Mouse (Mus musculus) hindbrain, embryonic 14.5 days (tissue): ENCODE measurements at regions not wholly inside any gene's neighbourhood (a gene's known extent, or its start where the extent isn't known, plus 50 kb on each side); places are given as distances from the start of the nearest gene placed in this dataset.

Source experiments
- ATAC-seq: fragments of 200-750 bp; cut with Nextera tagmentation; 2 replicates; pipeline ENCODE4 v1.8.0; 2017; ENCODE audit warnings: moderate number of reproducible peaks, mild to moderate bottlenecking, moderate TSS enrichment, moderate library complexity; ENCODE audit not compliant: low FRiP score
- DNase-seq: peaks from one replicate; pipeline ENCODE4 v3.0.0-alpha.2; 2015; ENCODE audit warnings: low spot score
- H3K27ac ChIP-seq: fragments of 300-500 bp; sonication (generic); 2 replicates; pipeline ENCODE4 v1.5.1; 2014; ENCODE audit warnings: mild to moderate bottlenecking, moderate library complexity
- H3K27me3 ChIP-seq: fragments of 300-500 bp; sonication (generic); 2 replicates; pipeline ENCODE4 v1.6.1; 2014; ENCODE audit warnings: mild to moderate bottlenecking, low read length, mixed read lengths; ENCODE audit not compliant: control insufficient read depth, insufficient read depth
- H3K36me3 ChIP-seq: fragments of 300-500 bp; sonication (generic); replicated peaks from 2 replicates; pipeline ENCODE4 v1.6.1; 2014; ENCODE audit not compliant: control insufficient read depth, insufficient read depth
- H3K4me1 ChIP-seq: fragments of 300-500 bp; sonication (generic); replicated peaks from 2 replicates; pipeline ENCODE4 v1.6.1; 2014; ENCODE audit warnings: antibody characterized with exemption, low read length, mixed read lengths; ENCODE audit not compliant: control insufficient read depth, insufficient read depth
- H3K4me2 ChIP-seq: fragments of 300-500 bp; sonication (generic); replicated peaks from 2 replicates; pipeline ENCODE4 v1.6.1; 2014; ENCODE audit warnings: mild to moderate bottlenecking, moderate library complexity
- H3K4me3 ChIP-seq: fragments of 300-500 bp; sonication (generic); replicated peaks from 2 replicates; pipeline ENCODE4 v1.5.1; 2014; ENCODE audit warnings: mild to moderate bottlenecking, low read length
- H3K9ac ChIP-seq: fragments of 300-500 bp; sonication (generic); 2 replicates; pipeline ENCODE4 v1.6.1; 2014
- H3K9me3 ChIP-seq: fragments of 300-500 bp; sonication (generic); 2 replicates; pipeline ENCODE4 v1.6.1; 2016; ENCODE audit warnings: low read length; ENCODE audit not compliant: control insufficient read depth
- WGBS: fragments of 180-500 bp; shearing (Covaris S2); extraction: QIAGEN DNeasy Blood & Tissue Kit; methylation state at CpG from one replicate; pipeline ENCODE4 v1.1.7; 2014; 5-methylcytosine and 5-hydroxymethylcytosine counted together

DNA sequence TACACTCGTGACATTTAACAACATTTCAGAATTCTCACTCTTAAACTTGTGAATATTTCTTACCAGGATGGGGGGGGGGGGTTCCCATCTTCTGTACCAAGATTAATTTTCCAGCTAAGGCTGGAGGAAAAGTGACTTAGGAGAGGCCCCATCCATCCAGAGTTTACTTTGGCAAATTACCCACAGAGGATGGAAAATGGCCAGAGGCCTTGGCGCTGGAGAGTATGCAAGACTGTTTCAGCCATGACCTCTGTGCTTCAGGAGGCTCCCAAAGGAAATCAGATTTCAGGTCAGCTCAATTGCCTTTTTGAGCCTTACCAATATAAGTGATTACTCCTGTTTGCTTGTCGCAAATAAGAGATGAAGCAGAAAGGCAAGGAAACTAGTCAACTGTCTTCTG is 143.4 kb upstream of the F930015N05Rik start:
- H3K4me2 ChIP-seq: no peak overlapping the region
- H3K27me3 ChIP-seq: no peaks in the 10 kb centered on the region
- H3K36me3 ChIP-seq: no peaks in the 10 kb centered on the region
- no peaks in the 10 kb centered on the region for H3K9me3 ChIP-seq
- no peak overlapping the region for H3K27ac ChIP-seq
- 78% methylated on average over 3 of the region's 3 CpGs for WGBS
- H3K9ac ChIP-seq: no peak overlapping the region
- DNase-seq (no peak), ATAC-seq (no peak)
- H3K4me3 ChIP-seq: no peak overlapping the region
- H3K4me1 ChIP-seq: no peaks in the 10 kb centered on the region

DNA sequence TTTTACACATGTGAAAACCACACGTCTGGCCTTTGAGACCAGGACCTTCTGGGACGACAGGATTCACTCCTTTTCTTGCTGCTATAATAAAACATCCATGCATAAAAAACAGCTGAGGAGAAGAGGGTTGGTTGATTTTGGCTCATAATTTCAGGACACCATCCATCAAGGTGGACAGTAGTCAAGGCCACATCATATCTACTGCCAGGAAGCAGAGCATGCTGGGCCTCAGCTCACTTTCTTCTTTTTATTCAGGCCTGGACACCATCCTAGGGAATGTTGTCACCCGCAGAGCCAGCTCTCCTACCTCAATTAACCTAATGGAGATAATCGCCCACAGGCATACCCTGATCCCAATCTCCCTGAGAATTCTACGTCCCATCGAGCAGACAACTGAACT is 149.6 kb upstream of the F930015N05Rik start:
- no peak overlapping the region for H3K27ac ChIP-seq
- no peak overlapping the region for H3K4me3 ChIP-seq
- H3K4me1 ChIP-seq: peaks cover 9% of the 10 kb centered on the region; the same call in 1 of the 2 replicates
- 85% methylated on average over 6 of the region's 6 CpGs for WGBS
- H3K36me3 ChIP-seq: no peaks in the 10 kb centered on the region
- H3K4me2 ChIP-seq: no peak overlapping the region
- H3K9me3 ChIP-seq: no peaks in the 10 kb centered on the region
- no peak for ATAC-seq
- H3K27me3 ChIP-seq: no peaks in the 10 kb centered on the region
- no peak for DNase-seq
- no peak overlapping the region for H3K9ac ChIP-seq

DNA sequence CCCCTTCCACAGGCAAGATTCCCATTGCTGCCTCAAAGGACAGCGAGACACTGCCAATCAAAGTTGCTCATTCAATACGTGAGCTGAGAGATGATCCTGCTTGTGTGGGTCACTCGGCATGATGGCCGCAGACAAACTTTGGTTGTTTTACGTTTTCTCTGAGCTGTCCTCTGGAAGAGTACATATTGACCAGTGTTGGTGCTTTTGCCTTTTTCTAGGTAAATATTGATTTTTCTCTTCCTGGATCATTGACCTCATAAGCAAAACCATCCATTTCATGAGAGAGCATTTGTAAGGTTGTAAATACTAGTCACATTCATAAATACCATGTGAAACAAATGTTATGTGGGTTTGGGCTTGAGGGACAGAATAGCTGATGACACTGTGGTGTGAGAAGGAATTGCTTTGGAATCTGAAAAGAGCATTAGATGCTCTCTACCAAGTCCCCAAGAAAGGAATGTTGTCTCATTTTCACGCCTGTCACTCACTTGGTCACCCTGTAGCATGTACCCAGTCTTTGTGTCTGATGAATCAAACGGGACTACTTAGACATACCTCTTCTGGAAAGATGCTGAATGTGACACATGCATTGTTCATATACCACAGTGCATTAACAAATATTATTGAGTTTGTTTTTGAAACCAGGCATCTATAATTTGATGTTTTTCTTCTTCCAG is 150.7 kb upstream of the F930015N05Rik start:
- ATAC-seq: no peak
- WGBS: 44% methylated on average over 7 of the region's 7 CpGs

DNA sequence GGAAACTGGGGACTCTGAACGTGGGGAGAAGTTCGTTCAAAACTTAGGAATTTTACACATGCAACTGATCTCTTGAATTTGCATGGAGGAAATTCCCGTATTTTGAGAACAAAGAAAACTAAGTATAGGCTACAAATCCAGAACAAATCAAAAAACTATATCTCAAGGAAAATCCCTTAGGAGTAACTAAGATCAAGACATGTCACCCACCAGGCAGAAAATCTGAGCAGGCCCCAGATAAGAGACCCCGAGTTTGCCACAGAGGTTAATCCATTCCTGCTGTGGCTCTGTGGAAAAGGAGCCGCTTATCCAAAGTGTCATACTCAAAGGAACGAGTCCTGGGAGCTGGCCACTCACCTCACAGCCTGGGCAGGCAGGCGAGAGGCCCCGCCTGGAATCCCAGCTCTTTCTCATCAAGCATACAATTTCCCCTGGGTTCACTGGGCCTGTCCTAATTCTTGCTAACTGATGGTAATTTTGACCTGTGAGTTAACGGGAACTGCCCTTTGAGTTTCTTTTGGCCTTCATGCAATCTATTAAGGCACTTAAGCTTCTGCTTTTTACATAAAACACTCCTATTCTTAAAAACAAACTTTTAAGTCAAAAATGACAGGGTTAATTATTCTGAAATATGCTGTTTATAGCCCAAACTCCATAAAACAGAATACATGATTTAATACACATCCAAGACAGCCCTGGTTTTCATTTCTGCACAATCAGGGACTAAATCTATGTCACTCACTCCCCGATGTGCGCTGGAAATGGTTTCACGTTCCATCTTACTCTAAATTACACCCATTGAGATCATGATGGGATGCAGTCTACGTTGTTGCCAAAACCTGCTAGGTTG is 151.5 kb upstream of the F930015N05Rik start:
- Histone ChIP-seq H3K4me1 (peaks cover 9% of the 10 kb centered on the region; the same call in 1 of the 2 replicates), H3K9ac (no peak overlapping the region), H3K4me3 (no peak overlapping the region), H3K27ac (no peak overlapping the region), H3K4me2 (no peak overlapping the region), H3K27me3 (no peaks in the 10 kb centered on the region), H3K9me3 (no peaks in the 10 kb centered on the region), H3K36me3 (no peaks in the 10 kb centered on the region)
- ATAC-seq (no peak), DNase-seq (no peak)
- 31% methylated on average over 13 of the region's 13 CpGs for WGBS

More for the DNA sequence above, 150.7 kb upstream of the F930015N05Rik start:
- Histone ChIP-seq H3K27me3 (no peaks in the 10 kb centered on the region), H3K9me3 (no peaks in the 10 kb centered on the region), H3K36me3 (no peaks in the 10 kb centered on the region), H3K4me1 (peaks cover 9% of the 10 kb centered on the region; the same call in 1 of the 2 replicates), H3K4me2 (no peak overlapping the region), H3K4me3 (no peak overlapping the region), H3K27ac (no peak overlapping the region), H3K9ac (no peak overlapping the region)
- no peak for DNase-seq

DNA sequence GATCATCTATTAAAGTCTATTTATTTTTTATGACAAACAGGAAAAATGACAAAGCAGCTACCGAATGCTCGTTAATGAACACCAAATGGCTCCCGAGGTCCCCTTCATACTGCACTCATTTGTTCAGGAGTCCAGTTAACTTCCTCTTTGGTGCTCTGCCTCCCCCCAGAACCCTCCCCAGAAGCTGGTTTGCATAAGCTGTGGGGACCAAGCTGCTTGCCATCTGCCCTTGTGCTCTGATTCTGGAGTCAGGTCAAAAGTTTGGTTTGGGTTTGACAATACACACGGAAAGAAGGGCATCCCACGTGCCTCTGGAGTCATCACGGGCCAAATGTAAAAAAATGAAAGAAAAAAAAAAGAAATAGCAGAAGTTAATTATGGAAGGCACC is 152.1 kb upstream of the F930015N05Rik start:
- Histone ChIP-seq H3K4me2 (no peak overlapping the region), H3K4me1 (peaks cover 9% of the 10 kb centered on the region; the same call in 1 of the 2 replicates), H3K9me3 (no peaks in the 10 kb centered on the region), H3K27me3 (no peaks in the 10 kb centered on the region), H3K27ac (no peak overlapping the region), H3K4me3 (no peak overlapping the region), H3K36me3 (no peaks in the 10 kb centered on the region), H3K9ac (no peak overlapping the region)
- ATAC-seq (no peak), DNase-seq (no peak)
- 51% methylated on average over 6 of the region's 6 CpGs for WGBS

DNA sequence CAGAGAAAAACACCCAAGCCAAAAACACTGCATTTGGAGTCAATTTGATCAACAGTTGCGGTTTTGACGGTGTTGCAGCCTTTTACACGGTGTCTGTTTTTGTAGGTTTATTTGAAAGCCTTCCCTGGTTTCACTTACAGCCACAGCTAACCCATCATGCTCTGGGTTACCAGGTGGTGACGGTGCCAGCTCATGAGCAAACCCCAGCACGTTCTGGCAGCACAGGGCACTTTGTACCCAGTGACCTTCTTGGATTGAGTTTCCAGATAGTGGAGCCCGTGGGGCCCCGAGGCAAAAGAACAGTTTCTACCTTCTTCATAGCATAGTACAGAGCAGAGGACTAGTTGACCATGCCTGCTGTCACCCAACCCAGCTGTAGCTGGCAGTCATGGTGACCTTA is 152.6 kb upstream of the F930015N05Rik start:
- no peaks in the 10 kb centered on the region for H3K27me3 ChIP-seq
- H3K4me2 ChIP-seq: no peak overlapping the region
- no peak overlapping the region for H3K9ac ChIP-seq
- no peak for DNase-seq
- no peak for ATAC-seq
- no peaks in the 10 kb centered on the region for H3K36me3 ChIP-seq
- WGBS: 84% methylated on average over 7 of the region's 7 CpGs
- no peak overlapping the region for H3K4me3 ChIP-seq
- H3K4me1 ChIP-seq: peaks cover 9% of the 10 kb centered on the region; the same call in 1 of the 2 replicates
- H3K9me3 ChIP-seq: no peaks in the 10 kb centered on the region
- no peak overlapping the region for H3K27ac ChIP-seq

DNA sequence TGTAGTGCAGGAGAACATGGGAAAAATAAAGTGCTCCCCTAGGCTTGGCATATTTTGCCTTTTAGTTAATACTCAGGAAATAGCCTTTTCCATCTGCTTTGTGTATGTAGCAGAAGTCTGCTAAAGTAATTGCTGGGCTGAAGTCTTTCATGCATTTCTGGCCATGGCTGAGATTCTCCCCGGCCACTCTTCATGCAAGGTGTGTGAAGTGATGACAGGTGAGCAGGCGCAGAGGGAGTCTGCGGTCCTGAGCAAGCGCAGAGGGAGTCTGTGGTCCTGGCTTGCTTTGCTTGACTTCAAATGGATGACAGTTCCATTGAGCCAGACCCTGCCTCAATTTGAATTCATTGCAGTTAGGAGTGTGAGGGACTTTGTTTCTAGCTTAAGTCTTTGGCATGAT is 153.6 kb upstream of the F930015N05Rik start:
- 91% methylated on average over 4 of the region's 4 CpGs for WGBS

DNA sequence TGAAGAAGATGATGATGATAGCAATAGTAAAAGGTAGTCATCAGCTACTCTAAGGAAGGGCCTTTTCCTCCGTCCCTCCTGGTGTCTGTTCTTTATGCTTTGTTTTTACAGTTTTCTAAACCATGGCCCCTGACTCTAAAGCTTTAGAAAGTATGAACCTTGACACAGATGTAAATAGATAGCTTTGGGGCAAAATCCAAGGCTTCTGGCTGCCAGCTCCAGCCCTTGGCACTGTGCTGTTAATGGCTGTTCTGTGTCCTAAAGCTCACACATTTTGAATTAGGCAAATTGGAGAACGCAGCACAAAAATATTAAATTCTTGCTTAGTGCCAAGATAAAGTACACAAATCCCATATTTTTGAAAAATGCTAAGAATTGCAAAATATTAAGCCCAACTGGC is 155.8 kb upstream of the F930015N05Rik start:
- H3K27me3 ChIP-seq: no peaks in the 10 kb centered on the region
- WGBS: 88% methylated on average over 2 of the region's 2 CpGs
- H3K4me1 ChIP-seq: peaks cover 9% of the 10 kb centered on the region; the same call in 1 of the 2 replicates
- H3K9ac ChIP-seq: no peak overlapping the region
- no peak for DNase-seq
- no peak overlapping the region for H3K4me3 ChIP-seq
- H3K4me2 ChIP-seq: no peak overlapping the region
- ATAC-seq: no peak
- H3K36me3 ChIP-seq: no peaks in the 10 kb centered on the region
- H3K27ac ChIP-seq: no peak overlapping the region
- no peaks in the 10 kb centered on the region for H3K9me3 ChIP-seq

More for the DNA sequence above, 153.6 kb upstream of the F930015N05Rik start:
- no peak for DNase-seq
- H3K9ac ChIP-seq: no peak overlapping the region
- no peak overlapping the region for H3K4me2 ChIP-seq
- H3K9me3 ChIP-seq: no peaks in the 10 kb centered on the region
- no peak overlapping the region for H3K27ac ChIP-seq
- ATAC-seq: no peak
- H3K4me3 ChIP-seq: no peak overlapping the region
- peaks cover 9% of the 10 kb centered on the region; the same call in 1 of the 2 replicates for H3K4me1 ChIP-seq
- no peaks in the 10 kb centered on the region for H3K27me3 ChIP-seq
- H3K36me3 ChIP-seq: no peaks in the 10 kb centered on the region

DNA sequence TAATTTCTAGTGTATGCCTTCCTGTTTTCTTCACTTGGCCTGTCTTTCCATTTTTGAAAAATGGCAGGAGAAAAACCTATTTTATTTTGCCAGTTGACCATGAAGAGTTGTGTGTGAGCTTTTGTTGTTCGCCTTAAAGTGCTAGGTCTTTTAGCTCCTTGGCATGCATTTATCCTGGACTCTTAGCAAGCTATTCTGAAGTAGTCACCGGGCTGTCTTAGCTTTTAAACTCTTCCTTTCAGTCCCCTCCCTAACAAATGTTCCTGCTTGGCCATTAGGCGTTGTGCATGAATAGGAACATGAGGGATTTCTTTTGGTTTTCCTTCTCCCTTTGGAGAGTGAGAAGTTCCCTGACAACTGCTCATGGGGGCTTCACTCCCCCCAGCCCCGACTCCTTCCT is 160.9 kb upstream of the F930015N05Rik start:
- Histone ChIP-seq H3K27ac (no peak overlapping the region), H3K9ac (no peak overlapping the region), H3K36me3 (no peaks in the 10 kb centered on the region), H3K27me3 (no peaks in the 10 kb centered on the region), H3K9me3 (peaks cover 4% of the 10 kb centered on the region; the same call in 1 of the 2 replicates), H3K4me3 (no peak overlapping the region), H3K4me1 (no peaks in the 10 kb centered on the region), H3K4me2 (no peak overlapping the region)
- 23% methylated on average over 4 of the region's 4 CpGs for WGBS
- no peak for DNase-seq
- ATAC-seq: no peak
